Mouse (Mus musculus): ENCODE results near the gene Defa28.
"Not testable (repeated sequence)": the region's sequence is repeated elsewhere in the genome, so short reads cannot be mapped to it uniquely, and the experiment has no call there.

Gene Defa28

DNA sequence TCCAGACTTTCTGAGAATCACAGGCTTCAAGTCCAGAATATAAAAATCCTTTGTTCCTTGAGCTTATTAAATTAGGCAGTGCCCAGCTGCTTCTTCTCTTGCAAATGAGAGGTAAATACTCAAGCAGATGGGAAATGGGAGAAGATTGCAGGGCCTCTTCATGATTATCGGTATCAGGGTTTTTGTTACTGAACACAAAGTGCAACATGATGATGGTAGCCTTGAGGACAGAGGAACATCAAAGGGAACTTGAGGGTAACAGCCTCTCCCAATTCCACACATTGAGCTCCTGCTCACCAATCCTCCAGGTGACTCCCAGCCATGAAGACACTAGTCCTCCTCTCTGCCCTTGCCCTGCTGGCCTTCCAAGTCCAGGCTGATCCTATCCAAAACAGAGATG is at the start of gene Defa28:
Gene Defa28 (plus strand): TSS at position 301 of the 400 bp plus-strand sequence.
- in situ Hi-C loops (cut with MboI): not testable (repeated sequence)

DNA sequence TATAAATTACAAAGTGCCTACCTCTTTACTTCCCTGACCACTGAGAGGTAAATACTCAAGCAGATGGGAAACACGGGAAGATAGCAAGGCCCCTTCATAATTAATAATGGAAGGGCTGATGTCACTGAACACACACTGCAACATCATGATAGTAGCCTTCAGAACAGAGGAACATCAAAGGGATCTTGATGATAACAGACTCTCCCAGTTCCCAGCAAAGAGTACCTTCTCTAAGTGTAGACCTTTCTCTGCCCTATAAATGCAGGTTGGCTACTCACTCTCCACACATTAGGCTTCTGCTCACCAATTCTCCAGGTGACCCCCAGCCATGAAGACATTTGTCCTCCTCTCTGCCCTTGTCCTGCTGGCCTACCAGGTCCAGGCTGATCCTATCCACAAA is 17.7 kb upstream of the Defa28 start, which contains the start of gene Defa37:
Gene Defa37 (plus strand): TSS at position 301 of the 400 bp plus-strand sequence.
- in situ Hi-C loops (cut with MboI): not testable (repeated sequence)

DNA sequence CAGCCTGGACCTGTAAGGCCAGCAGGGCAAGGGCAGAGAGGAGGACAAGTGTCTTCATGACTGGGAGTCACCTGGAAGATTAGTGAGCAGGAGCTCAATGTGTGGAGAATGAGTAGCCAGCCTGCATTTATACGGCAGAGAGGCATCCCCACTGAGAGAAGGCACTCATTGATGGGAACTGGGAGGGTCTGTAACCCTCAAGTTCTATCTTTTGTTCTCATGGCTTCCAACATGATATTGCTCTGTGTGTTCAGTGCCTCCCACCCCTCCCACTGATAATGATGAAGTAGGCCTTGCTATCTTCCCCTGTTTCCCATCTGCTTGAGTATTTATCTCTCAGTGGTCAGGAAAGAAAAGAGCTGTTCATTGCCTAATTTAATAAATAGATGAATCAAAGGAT is 11.6 kb downstream of the Defa28 start, which contains the start of gene Gm7861:
Gene Gm7861 (minus strand): TSS at position 101 of the 400 bp plus-strand sequence.
- in situ Hi-C loops (cut with MboI): not testable (repeated sequence)

DNA sequence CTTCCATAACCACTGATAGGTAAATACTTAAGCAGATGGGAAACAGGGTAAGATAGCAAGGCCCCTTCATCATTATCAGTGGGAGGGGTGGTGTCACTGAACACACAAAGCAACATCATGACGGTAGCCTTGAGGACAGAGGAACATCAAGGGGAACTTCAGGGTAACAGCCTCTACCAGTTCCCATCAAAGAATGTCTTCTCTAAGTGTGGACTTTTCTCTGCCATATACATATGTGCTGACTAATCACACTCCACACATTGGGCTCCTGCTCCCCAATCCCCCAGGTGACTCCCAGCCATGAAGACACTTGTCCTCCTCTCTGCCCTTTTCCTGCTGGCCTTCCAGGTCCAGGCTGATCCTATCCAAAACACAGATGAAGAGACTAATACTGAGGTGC is 35.1 kb downstream of the Defa28 start, which contains the start of gene Defa26:
Gene Defa26 (plus strand): TSS at position 301 of the 400 bp plus-strand sequence.
- in situ Hi-C loops (cut with MboI): not testable (repeated sequence)
